Mouse (Mus musculus) cerebellum, adult 9-11 months (tissue): ENCODE measurements at regions not wholly inside any gene's neighbourhood (a gene's known extent, or its start where the extent isn't known, plus 50 kb on each side); places are given as distances from the start of the nearest gene placed in this dataset.

Experiments used
- DNase-seq: peaks from one replicate; pipeline ENCODE4 v3.0.0; 2022

DNA sequence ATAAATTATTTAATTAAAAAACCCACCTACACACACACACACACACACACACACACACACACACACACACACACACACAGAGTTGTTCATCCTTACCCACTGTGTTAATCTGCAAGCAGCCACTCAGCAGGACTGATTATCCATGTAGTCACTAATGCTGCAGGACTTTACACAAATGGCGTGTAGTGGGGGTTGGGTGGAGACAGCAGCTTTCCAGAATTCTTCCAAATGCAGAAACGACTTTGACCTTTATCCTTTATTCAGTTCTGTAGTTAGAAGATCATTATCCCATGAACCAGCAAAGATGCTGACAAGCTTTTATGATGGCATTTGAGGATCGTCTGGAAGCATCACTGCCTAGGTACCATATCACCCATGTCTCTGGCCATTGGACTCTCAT is 52.0 kb upstream of the Peli2 start:
- DNase-seq: no peak
